Mouse (Mus musculus) bone marrow macrophage, adult 2 months (primary cell): ENCODE results near the gene Ccdc102a.

Experiments
- CTCF ChIP-seq: IDR thresholded peaks from 2 replicates; pipeline ENCODE4 v1.5.1; 2012; ENCODE audit warnings: low read depth, mild to moderate bottlenecking, low read length, moderate library complexity
- POLR2A ChIP-seq: IDR thresholded peaks from 2 replicates; pipeline ENCODE4 v1.6.1; 2012; ENCODE audit warnings: mild to moderate bottlenecking, low read depth, low read length, borderline replicate concordance

DNA sequence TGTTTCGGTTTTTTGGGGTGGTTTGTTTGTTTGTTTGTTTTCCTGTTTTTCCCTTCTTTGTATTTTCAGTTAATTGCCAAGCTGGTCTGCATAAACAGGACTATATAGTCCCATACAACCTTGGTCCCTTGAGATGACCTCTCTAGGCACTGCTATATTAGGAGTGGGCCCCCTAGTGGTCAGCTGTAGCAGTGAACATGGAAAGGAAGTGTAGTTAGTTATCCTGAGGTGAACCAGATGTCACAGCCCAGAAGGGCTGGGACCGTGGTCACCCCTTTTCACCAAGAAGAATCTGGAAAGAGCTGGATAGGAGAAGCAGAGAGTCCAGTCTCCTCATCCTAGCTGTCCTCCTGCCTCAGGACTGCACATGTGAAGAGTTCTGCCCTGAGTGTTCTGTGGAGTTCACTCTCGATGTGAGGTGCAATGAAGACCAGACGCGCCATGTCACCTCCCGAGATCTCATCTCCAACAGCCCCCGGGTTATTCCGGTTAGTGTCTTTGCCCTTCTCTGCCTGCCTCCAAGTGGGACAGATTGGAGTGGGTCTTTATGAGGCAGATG is 56.5 kb downstream of the Ccdc102a start:
- TF ChIP-seq CTCF (peak; percentile 49; the same call in 1 of the 2 replicates), POLR2A (no peak)
